Mouse (Mus musculus) cerebellum, adult 2 months (tissue): ENCODE data around the gene Dusp27.

Source experiments
- CTCF ChIP-seq: fragments of 200-500 bp; IDR thresholded peaks from 2 replicates; pipeline ENCODE4 v1.5.1; 2011; ENCODE audit warnings: low read depth, mild to moderate bottlenecking, control low read depth, low read length, moderate library complexity, borderline replicate concordance; ENCODE audit not compliant: insufficient read depth
- POLR2A ChIP-seq: fragments of 200-500 bp; IDR thresholded peaks from 2 replicates; pipeline ENCODE4 v1.6.1; 2011; ENCODE audit warnings: low read length, control low read depth, borderline replicate concordance; ENCODE audit not compliant: insufficient read depth

GRCm38 (mm10) chr1:166152034-166152433, 24.3 kb upstream of the Dusp27 start:
- TF ChIP-seq CTCF (no peak), POLR2A (no peak)
